Mouse (Mus musculus): Measurements from ENCODE around the gene Ptpdc1.

DNA sequence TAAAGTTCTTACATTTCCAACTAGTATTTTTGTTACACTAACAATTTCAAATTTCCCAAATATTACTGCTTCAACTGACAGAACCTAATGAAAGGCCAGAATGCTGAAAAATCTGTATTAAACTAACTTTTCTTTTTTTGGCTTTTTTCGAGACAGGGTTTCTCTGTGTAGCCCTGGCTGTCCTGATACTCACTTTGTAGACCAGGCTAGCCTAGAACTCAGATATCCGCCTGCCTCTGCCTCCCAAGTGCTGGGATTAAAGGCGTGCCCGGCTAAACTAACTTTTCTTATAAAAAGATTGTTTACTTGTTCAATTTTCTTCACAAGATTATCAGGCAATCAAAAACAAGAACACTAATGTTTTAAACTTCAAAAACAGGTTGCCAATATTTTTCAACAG is 80.6 kb downstream of the Ptpdc1 start:
- no peak for TF ChIP-seq CTCF (IDR thresholded peaks at IDR 0.05; ENCODE audit: control insufficient read depth, insufficient read depth, insufficient read length)
- TF ChIP-seq FOSL1 (IDR thresholded peaks at IDR 0.05; ENCODE audit: insufficient read depth, low read length, poor library complexity, severe bottlenecking), result no peak
- no peak for TF ChIP-seq USF1 (IDR thresholded peaks at IDR 0.05; ENCODE audit: low read depth)

Measured in C2C12 (cell line).